Mouse (Mus musculus) ES-E14 (cell line): ENCODE data around the gene Mrgpra2a.
"Not testable (repeated sequence)": the region's sequence is repeated elsewhere in the genome, so short reads cannot be mapped to it uniquely, and the experiment has no call there.

Experiments
- CHD2 ChIP-seq: IDR thresholded peaks from 2 replicates; pipeline ENCODE4 v1.6.1; 2014; ENCODE audit warnings: mild to moderate bottlenecking, low read depth, low read length, inconsistent platforms
- HCFC1 ChIP-seq: IDR thresholded peaks from 2 replicates; pipeline ENCODE4 v1.6.1; 2012; ENCODE audit warnings: low read length, inconsistent platforms, borderline replicate concordance; ENCODE audit not compliant: insufficient read depth

DNA sequence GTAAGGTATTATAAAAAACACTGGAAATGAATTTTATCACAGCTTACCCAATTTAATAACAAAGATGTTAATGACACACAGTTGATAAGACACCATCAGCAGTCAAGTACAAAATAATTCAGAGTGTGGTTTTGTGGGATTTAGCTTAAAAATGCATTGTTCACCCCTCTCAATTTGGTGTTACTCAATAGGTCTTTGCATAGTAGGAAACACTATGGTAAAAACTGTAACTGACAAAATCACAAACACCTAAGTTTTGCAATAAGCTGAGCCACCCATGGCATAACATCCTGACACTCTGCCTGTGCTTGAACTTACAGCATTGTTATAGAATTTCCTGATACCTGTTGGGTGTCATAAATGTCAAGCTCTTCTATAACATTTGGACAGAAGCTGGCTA is 39.3 kb upstream of the Mrgpra2a start:
- not testable (repeated sequence) for TF ChIP-seq CHD2, HCFC1
